Mouse (Mus musculus) layer of hippocampus, postnatal 10 days (tissue): ENCODE results near the gene Grin2c. TPM values are rescaled to one million over a fixed set of nuclear protein-coding genes. Genes with fewer than 3 reads are reported as not detected.

Experiments
- DNase-seq, 2 experiments: peaks; one replicate each; pipeline ENCODE4 v3.0.0; 2021; ENCODE audit warnings: low spot score in 2 of 2
- long read RNA-seq: library from polyadenylated mRNA; stranded (forward); transcript quantifications from one replicate; pipeline ENCODE4 v2.0.0, GENCODE M21; 2023
- total RNA-seq, 2 experiments: library from RNA; stranded (reverse); gene quantifications; 2 replicates each; pipeline ENCODE4 v1.2.3; 2021

Grin2c gene
- total RNA-seq: 10 to 100 TPM; 28.6 to 31.9 TPM
- long read RNA-seq, full-length matches to known transcripts: 1 of 23 reads
- long read RNA-seq, partial matches to known transcripts: 6 of 23 reads
- long read RNA-seq, other reads (novel, unspliced or antisense): 16 of 23 reads

GRCm38 (mm10) chr11:115267061-115267883 is at the start of gene Grin2c:
TSS of gene Grin2c (minus strand) at chr11:115267243.
- DNase-seq: no peak

- DNase-seq: no peak
Measured at GRCm38 (mm10) chr11:115314249-115314648, 47.2 kb upstream of the Grin2c start.

GRCm38 (mm10) chr11:115308781-115309180 is 41.7 kb upstream of the Grin2c start:
- DNase-seq: no peak

GRCm38 (mm10) chr11:115306863-115307262 is 39.8 kb upstream of the Grin2c start, which contains the start of gene Otop2:
TSS of gene Otop2 (plus strand) at chr11:115307163.
- DNase-seq: no peak

- no peak for DNase-seq
Measured at GRCm38 (mm10) chr11:115303167-115303566, 36.1 kb upstream of the Grin2c start.

- DNase-seq: no peak
Measured at GRCm38 (mm10) chr11:115301351-115301750, 34.3 kb upstream of the Grin2c start.

- DNase-seq: no peak
Measured at GRCm38 (mm10) chr11:115300745-115301144, 33.7 kb upstream of the Grin2c start.

GRCm38 (mm10) chr11:115298160-115298559 is 31.1 kb upstream of the Grin2c start:
- no peak for DNase-seq

- DNase-seq: peak; percentile 59 to 72
Measured at GRCm38 (mm10) chr11:115297214-115297826, 30.3 kb upstream of the Grin2c start, which contains the start of gene Fads6. TSS of gene Fads6 (minus strand) at chr11:115297663.

GRCm38 (mm10) chr11:115296471-115297210 is 29.6 kb upstream of the Grin2c start:
- DNase-seq: no peak

GRCm38 (mm10) chr11:115295939-115296338 is 28.9 kb upstream of the Grin2c start:
- no peak for DNase-seq

GRCm38 (mm10) chr11:115292631-115293375 is 25.8 kb upstream of the Grin2c start:
- DNase-seq: no peak

GRCm38 (mm10) chr11:115291503-115291902 is 24.5 kb upstream of the Grin2c start:
- no peak for DNase-seq

- DNase-seq: no peak
Measured at GRCm38 (mm10) chr11:115290919-115291318, 23.9 kb upstream of the Grin2c start.

GRCm38 (mm10) chr11:115290314-115290713 is 23.3 kb upstream of the Grin2c start:
- no peak for DNase-seq

GRCm38 (mm10) chr11:115289885-115290284 is 22.8 kb upstream of the Grin2c start:
- no peak for DNase-seq

- no peak for DNase-seq
Measured at GRCm38 (mm10) chr11:115288305-115288704, 21.3 kb upstream of the Grin2c start.

- DNase-seq: no peak
Measured at GRCm38 (mm10) chr11:115287386-115287785, 20.3 kb upstream of the Grin2c start.

- peak in 1 of 2 experiments; percentile 49 for DNase-seq
Measured at GRCm38 (mm10) chr11:115286201-115286993, 19.4 kb upstream of the Grin2c start.

- DNase-seq: no peak
Measured at GRCm38 (mm10) chr11:115285282-115285681, 18.2 kb upstream of the Grin2c start.
